ENCODE assay signal across 16 mouse cellular contexts in the genomic region with DNA sequence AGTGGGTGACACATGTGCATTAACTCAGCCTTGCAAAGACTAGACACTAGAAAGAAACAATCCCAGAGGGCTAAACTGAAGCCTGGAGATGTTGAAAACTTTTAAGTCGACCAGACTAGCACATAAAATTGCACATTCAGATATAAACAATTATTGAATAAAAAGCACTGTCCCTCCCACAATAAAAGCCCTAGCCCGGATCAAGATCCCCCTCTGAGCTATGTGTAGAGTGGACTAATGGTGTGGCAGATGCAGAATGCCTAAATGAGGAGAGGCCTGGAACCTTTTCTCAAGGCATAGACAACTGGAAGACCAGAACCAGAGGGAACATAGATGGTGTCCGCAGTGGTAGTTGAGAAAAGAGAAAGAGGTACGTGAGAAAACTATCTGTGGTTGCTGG. TPM values are rescaled to one million over a fixed set of nuclear protein-coding genes. Genes with fewer than 3 reads are reported as not detected.
DNase-seq lines count a peak whose midpoint lies in the region; ATAC-seq and TF ChIP-seq lines count a peak whose summit lies in the region.
"Had no signal": no experiment of that assay in that cellular context is flagged by ENCODE, and none has a peak within 500 bp of the region (broad histone marks: within the 10 kb centered on the region; RNA-seq: fewer than 3 reads in every experiment).

No protein-coding gene starts in this region.

- no peak overlapping the region for H3K9ac ChIP-seq in heart, embryonic 13.5 days
- no peak overlapping the region for H3K9ac ChIP-seq in embryonic facial prominence, embryonic 15.5 days
- H3K9ac ChIP-seq in forebrain, postnatal 0 days: no peak overlapping the region
- H3K9ac ChIP-seq in neural tube, embryonic 12.5 days: no peak overlapping the region

- peak overlapping the region; percentile 87 for H3K4me2 ChIP-seq in heart, embryonic 13.5 days
- peak overlapping the region; percentile 87; the same call in 1 of the 2 replicates for H3K4me2 ChIP-seq in embryonic facial prominence, embryonic 15.5 days (replicated peaks)
- peak overlapping the region; percentile 100 for H3K4me2 ChIP-seq in forebrain, postnatal 0 days (ENCODE audit: low read depth)
- H3K4me2 ChIP-seq in neural tube, embryonic 12.5 days (replicated peaks): peak overlapping the region; percentile 99

- H3K4me1 ChIP-seq in heart, embryonic 13.5 days: peaks cover 24% of the 10 kb centered on the region
- H3K4me1 ChIP-seq in embryonic facial prominence, embryonic 15.5 days: peaks cover 52% of the 10 kb centered on the region
- H3K4me1 ChIP-seq in forebrain, postnatal 0 days (ENCODE audit: insufficient read depth): peaks cover 23% of the 10 kb centered on the region
- H3K4me1 ChIP-seq in neural tube, embryonic 12.5 days: peaks cover 55% of the 10 kb centered on the region

- intact Hi-C loops in heart, postnatal 36 days (cut with DNase I): loop anchor here (5.0 to 10.0 kb wide), 5 partner anchors 191 to 583 kb away; no protein-coding TSS in a partner anchor

- no peak for DNase-seq in heart, postnatal 36 days
- no peak for DNase-seq in forebrain, postnatal 0 days
- no peak for DNase-seq in kidney, adult 8-10 months
- no peak for DNase-seq in left cerebral cortex, adult 11 months (ENCODE audit: low spot score)
- no peak for DNase-seq in spleen, postnatal 10 days (ENCODE audit: low spot score in 2 of 2)
- DNase-seq: adrenal gland, adult 8-10 months; B cell, adult 2 months; cerebellum, adult 2 months; gastrocnemius, postnatal 36 days; kidney, postnatal 25 days; lung, postnatal 4 days; retina, postnatal 1 day had no signal

- H3K9me3 ChIP-seq in heart, embryonic 13.5 days: no peaks in the 10 kb centered on the region
- H3K9me3 ChIP-seq in embryonic facial prominence, embryonic 15.5 days (replicated peaks): no peaks in the 10 kb centered on the region
- no peaks in the 10 kb centered on the region for H3K9me3 ChIP-seq in forebrain, postnatal 0 days (ENCODE audit: low read length)
- H3K9me3 ChIP-seq in neural tube, embryonic 12.5 days: no peaks in the 10 kb centered on the region

- no peaks in the 10 kb centered on the region for H3K36me3 ChIP-seq in heart, embryonic 13.5 days
- H3K36me3 ChIP-seq in embryonic facial prominence, embryonic 15.5 days: no peaks in the 10 kb centered on the region
- no peaks in the 10 kb centered on the region for H3K36me3 ChIP-seq in forebrain, postnatal 0 days (ENCODE audit: insufficient read depth)
- H3K36me3 ChIP-seq in neural tube, embryonic 12.5 days: no peaks in the 10 kb centered on the region

- no peak overlapping the region for H3K4me3 ChIP-seq in heart, embryonic 13.5 days
- H3K4me3 ChIP-seq in embryonic facial prominence, embryonic 15.5 days (replicated peaks): peak overlapping the region; percentile 57
- H3K4me3 ChIP-seq in forebrain, postnatal 0 days (ENCODE audit: low read depth, low read length): 0 out of 2 replicates have a peak overlapping the region, but pooled peaks have one; percentile 50
- no peak overlapping the region for H3K4me3 ChIP-seq in neural tube, embryonic 12.5 days

- TF ChIP-seq CTCF in forebrain, postnatal 0 days (IDR thresholded peaks at IDR 0.05; ENCODE audit: low read depth): no peak

- H3K27ac ChIP-seq in heart, embryonic 13.5 days (replicated peaks): no peak overlapping the region
- H3K27ac ChIP-seq in embryonic facial prominence, embryonic 15.5 days (replicated peaks): no peak overlapping the region
- H3K27ac ChIP-seq in forebrain, postnatal 0 days (ENCODE audit: low read depth, low read length): no peak overlapping the region
- no peak overlapping the region for H3K27ac ChIP-seq in neural tube, embryonic 12.5 days

- H3K27me3 ChIP-seq in heart, embryonic 13.5 days (replicated peaks): peaks cover 41% of the 10 kb centered on the region
- H3K27me3 ChIP-seq in embryonic facial prominence, embryonic 15.5 days: peaks cover 64% of the 10 kb centered on the region
- peaks cover 32% of the 10 kb centered on the region for H3K27me3 ChIP-seq in forebrain, postnatal 0 days (ENCODE audit: insufficient read depth, low read length)
- H3K27me3 ChIP-seq in neural tube, embryonic 12.5 days (replicated peaks): peaks cover 39% of the 10 kb centered on the region

- ATAC-seq in heart, embryonic 13.5 days (ENCODE audit: extremely low read depth, insufficient number of reproducible peaks, low FRiP score, low TSS enrichment): no peak
- ATAC-seq in embryonic facial prominence, embryonic 15.5 days (ENCODE audit: insufficient number of reproducible peaks, low FRiP score, low TSS enrichment, low read depth): no peak
- ATAC-seq in forebrain, postnatal 0 days: no peak
- ATAC-seq in neural tube, embryonic 12.5 days (ENCODE audit: low FRiP score, low read depth): no peak
- ATAC-seq: intestine, embryonic 16.5 days had no signal

- 61% methylated on average over 4 of the region's 4 CpGs for WGBS in heart, embryonic 13.5 days
- 52% methylated on average over 4 of the region's 4 CpGs for WGBS in embryonic facial prominence, embryonic 15.5 days
- WGBS in forebrain, postnatal 0 days: 54% methylated on average over 4 of the region's 4 CpGs
- WGBS in neural tube, embryonic 12.5 days: 34% methylated on average over 4 of the region's 4 CpGs

RNA-seq across cellular contexts. Expression of a gene that starts 3.1 kb away (rescaled TPM):
- 27.2 and 30.0 TPM in 2 replicates for polyA plus RNA-seq in heart, embryonic 13.5 days (2015; fragmentation: Nextera tagmentation; extraction: Ambion mirVana)
- 10 to 100 TPM; 24.0 to 30.4 TPM for total RNA-seq in heart, postnatal 36 days (2021)
- polyA plus RNA-seq in embryonic facial prominence, embryonic 15.5 days (2015; fragmentation: Nextera tagmentation; extraction: Ambion mirVana): 48.4 and 60.2 TPM in 2 replicates
- 33.1 and 64.7 TPM in 2 replicates for total RNA-seq in forebrain, postnatal 0 days (2014; rRNA removed)
- polyA plus RNA-seq in forebrain, postnatal 0 days (2015; fragmentation: Nextera tagmentation; extraction: Ambion mirVana): 26.5 and 46.2 TPM in 2 replicates
- polyA plus RNA-seq in neural tube, embryonic 12.5 days (2016; fragmentation: Nextera tagmentation; extraction: Ambion mirVana): 67.5 and 74.2 TPM in 2 replicates

RNA-seq across cellular contexts. Expression of a gene that starts 3.7 kb away (rescaled TPM):
- 156 and 180 TPM in 2 replicates for polyA plus RNA-seq in heart, embryonic 13.5 days (2015; fragmentation: Nextera tagmentation; extraction: Ambion mirVana)
- total RNA-seq in heart, postnatal 36 days (2021): 10 to 100 TPM; 51.2 to 55.9 TPM
- polyA plus RNA-seq in embryonic facial prominence, embryonic 15.5 days (2015; fragmentation: Nextera tagmentation; extraction: Ambion mirVana): 252 and 262 TPM in 2 replicates
- 211 and 229 TPM in 2 replicates for total RNA-seq in forebrain, postnatal 0 days (2014; rRNA removed)
- polyA plus RNA-seq in forebrain, postnatal 0 days (2015; fragmentation: Nextera tagmentation; extraction: Ambion mirVana): 431 and 439 TPM in 2 replicates
- 310 and 312 TPM in 2 replicates for polyA plus RNA-seq in neural tube, embryonic 12.5 days (2016; fragmentation: Nextera tagmentation; extraction: Ambion mirVana)

RNA-seq across cellular contexts. Expression of a gene that starts 48.9 kb away (rescaled TPM):
- polyA plus RNA-seq in heart, embryonic 13.5 days (2015; fragmentation: Nextera tagmentation; extraction: Ambion mirVana): 0.11 and 0.52 TPM in 2 replicates
- total RNA-seq in heart, postnatal 36 days (2021): 1 to 10 TPM; 1.3 TPM
- polyA plus RNA-seq in embryonic facial prominence, embryonic 15.5 days (2015; fragmentation: Nextera tagmentation; extraction: Ambion mirVana): 0.71 and 1.7 TPM in 2 replicates
- total RNA-seq in forebrain, postnatal 0 days (2014; rRNA removed): 0.76 and 0.92 TPM in 2 replicates
- polyA plus RNA-seq in forebrain, postnatal 0 days (2015; fragmentation: Nextera tagmentation; extraction: Ambion mirVana): 0.31 and 0.53 TPM in 2 replicates
- polyA plus RNA-seq in neural tube, embryonic 12.5 days (2016; fragmentation: Nextera tagmentation; extraction: Ambion mirVana): 0.40 and 1.3 TPM in 2 replicates

Comparison
In these comparisons a context has a peak if more than half of its experiments do, and no peak if none do; other contexts are left out.
1. H3K4me3 ChIP-seq: peak in embryonic facial prominence, embryonic 15.5 days (single experiment) and forebrain, postnatal 0 days (single experiment); none in heart, embryonic 13.5 days (single experiment) and neural tube, embryonic 12.5 days (single experiment).
2. Peak in every context shown above with its lines, with median percentiles within 50 percentile points of each other: H3K4me2 ChIP-seq.